Mouse (Mus musculus): ENCODE results near the gene Rplp2.

GRCm38 (mm10) chr7:141432741-141433516, 14.2 kb upstream of the Rplp2 start:
- TF ChIP-seq CTCF (IDR thresholded peaks at IDR 0.05; ENCODE audit: low read depth, low read length): no peak
- no peak for TF ChIP-seq POLR2A (IDR thresholded peaks at IDR 0.05; ENCODE audit: insufficient read depth, low read length)
- TF ChIP-seq EP300 (IDR thresholded peaks at IDR 0.05; ENCODE audit: insufficient read depth, low read depth, low read length): no peak
